Mouse (Mus musculus): Measurements from ENCODE around the gene Zmiz1. TPM values are rescaled to one million over a fixed set of nuclear protein-coding genes. Genes with fewer than 3 reads are reported as not detected.

Zmiz1 gene
- polyA plus RNA-seq (2015; fragmentation: Nextera tagmentation; extraction: Ambion mirVana), result 57.2 and 66.2 TPM in 2 replicates

GRCm38 (mm10) chr14:25459016-25459393 is at the start of gene Zmiz1:
Zmiz1 (plus strand) TSS chr14:25459185.
- Histone ChIP-seq H3K4me1 (replicated peaks) (peaks cover 63% of the 10 kb centered on the region), H3K4me2 (peak within 1 kb of the TSS; percentile 99), H3K36me3 (no peaks in the 10 kb centered on the region), H3K9ac (peak within 1 kb of the TSS; percentile 100), H3K27me3 (0 out of 2 replicates have a peak, but pooled peaks cover 3% of the 10 kb centered on the region), H3K4me3 (peak within 1 kb of the TSS; percentile 100), H3K27ac (replicated peaks) (peak within 1 kb of the TSS; percentile 100), H3K9me3 (no peaks in the 10 kb centered on the region)
- WGBS, result under 1% methylated on average over 42 of the region's 42 CpGs
- ATAC-seq (ENCODE audit: low read depth), result peak; percentile 28

- Histone ChIP-seq H3K27me3 (no peaks in the 10 kb centered on the region), H3K9ac (no peak overlapping the region), H3K27ac (replicated peaks) (no peak overlapping the region), H3K4me3 (no peak overlapping the region), H3K9me3 (no peaks in the 10 kb centered on the region), H3K4me1 (replicated peaks) (peaks cover 7% of the 10 kb centered on the region; the same call in 1 of the 2 replicates), H3K4me2 (no peak overlapping the region), H3K36me3 (no peaks in the 10 kb centered on the region)
- WGBS, result 81% methylated on average over 9 of the region's 9 CpGs
- ATAC-seq (ENCODE audit: low read depth), result no peak
Observed at GRCm38 (mm10) chr14:25411848-25412527, 47.0 kb upstream of the Zmiz1 start.

GRCm38 (mm10) chr14:25412811-25413210 is 46.2 kb upstream of the Zmiz1 start:
- Histone ChIP-seq H3K27me3 (no peaks in the 10 kb centered on the region), H3K4me3 (no peak overlapping the region), H3K9me3 (no peaks in the 10 kb centered on the region), H3K36me3 (no peaks in the 10 kb centered on the region), H3K4me1 (replicated peaks) (no peaks in the 10 kb centered on the region), H3K9ac (no peak overlapping the region), H3K4me2 (no peak overlapping the region), H3K27ac (replicated peaks) (no peak overlapping the region)
- ATAC-seq (ENCODE audit: low read depth), result no peak
- WGBS, result 97% methylated on average over 10 of the region's 10 CpGs

GRCm38 (mm10) chr14:25413510-25413909 is 45.5 kb upstream of the Zmiz1 start:
- no peaks in the 10 kb centered on the region for H3K36me3 ChIP-seq
- no peaks in the 10 kb centered on the region for H3K9me3 ChIP-seq
- no peaks in the 10 kb centered on the region for H3K27me3 ChIP-seq
- H3K4me3 ChIP-seq, result no peak overlapping the region
- WGBS, result 82% methylated on average over 3 of the region's 3 CpGs
- no peak for ATAC-seq (ENCODE audit: low read depth)
- H3K27ac ChIP-seq (replicated peaks), result no peak overlapping the region
- H3K4me2 ChIP-seq, result no peak overlapping the region
- no peaks in the 10 kb centered on the region for H3K4me1 ChIP-seq (replicated peaks)
- no peak overlapping the region for H3K9ac ChIP-seq

- Histone ChIP-seq H3K4me1 (replicated peaks) (no peaks in the 10 kb centered on the region), H3K27me3 (no peaks in the 10 kb centered on the region), H3K27ac (replicated peaks) (no peak overlapping the region), H3K4me2 (no peak overlapping the region), H3K9me3 (no peaks in the 10 kb centered on the region), H3K36me3 (no peaks in the 10 kb centered on the region), H3K4me3 (no peak overlapping the region), H3K9ac (no peak overlapping the region)
- no peak for ATAC-seq (ENCODE audit: low read depth)
- 83% methylated on average over 4 of the region's 4 CpGs for WGBS
Observed at GRCm38 (mm10) chr14:25414115-25414514, 44.9 kb upstream of the Zmiz1 start.

- no peaks in the 10 kb centered on the region; the same call in 1 of the 2 replicates for H3K27me3 ChIP-seq
- H3K4me2 ChIP-seq, result no peak overlapping the region
- H3K4me3 ChIP-seq, result no peak overlapping the region
- H3K4me1 ChIP-seq (replicated peaks), result peaks cover 31% of the 10 kb centered on the region
- peak overlapping the region; percentile 94 for H3K27ac ChIP-seq (replicated peaks)
- no peaks in the 10 kb centered on the region for H3K9me3 ChIP-seq
- ATAC-seq (ENCODE audit: low read depth), result no peak
- H3K36me3 ChIP-seq, result no peaks in the 10 kb centered on the region
- 79% methylated on average over 7 of the region's 7 CpGs for WGBS
- no peak overlapping the region for H3K9ac ChIP-seq
Observed at GRCm38 (mm10) chr14:25420001-25420690, 38.8 kb upstream of the Zmiz1 start.

GRCm38 (mm10) chr14:25420987-25421386 is 38.0 kb upstream of the Zmiz1 start:
- Histone ChIP-seq H3K27me3 (no peaks in the 10 kb centered on the region; the same call in 1 of the 2 replicates), H3K36me3 (no peaks in the 10 kb centered on the region), H3K27ac (replicated peaks) (peak overlapping the region; percentile 94), H3K9me3 (no peaks in the 10 kb centered on the region), H3K4me1 (replicated peaks) (peaks cover 31% of the 10 kb centered on the region), H3K4me3 (no peak overlapping the region), H3K9ac (peak overlapping the region; percentile 41), H3K4me2 (no peak overlapping the region)
- peak; percentile 58 for ATAC-seq (ENCODE audit: low read depth)
- WGBS, result 81% methylated on average over 1 of the region's 1 CpGs

- H3K4me3 ChIP-seq, result no peak overlapping the region
- peaks cover 31% of the 10 kb centered on the region for H3K4me1 ChIP-seq (replicated peaks)
- peak overlapping the region; percentile 94 for H3K27ac ChIP-seq (replicated peaks)
- peak overlapping the region; percentile 41 for H3K9ac ChIP-seq
- H3K4me2 ChIP-seq, result no peak overlapping the region
- H3K9me3 ChIP-seq, result no peaks in the 10 kb centered on the region
- no peaks in the 10 kb centered on the region for H3K36me3 ChIP-seq
- peak; percentile 91 for ATAC-seq (ENCODE audit: low read depth)
- WGBS, result 26% methylated on average over 13 of the region's 13 CpGs
- H3K27me3 ChIP-seq, result no peaks in the 10 kb centered on the region; the same call in 1 of the 2 replicates
Observed at GRCm38 (mm10) chr14:25421596-25422001, 37.4 kb upstream of the Zmiz1 start.

GRCm38 (mm10) chr14:25422946-25423345 is 36.0 kb upstream of the Zmiz1 start:
- H3K4me2 ChIP-seq, result no peak overlapping the region
- H3K36me3 ChIP-seq, result no peaks in the 10 kb centered on the region
- no peak overlapping the region for H3K27ac ChIP-seq (replicated peaks)
- H3K4me3 ChIP-seq, result no peak overlapping the region
- no peaks in the 10 kb centered on the region for H3K9me3 ChIP-seq
- H3K27me3 ChIP-seq, result no peaks in the 10 kb centered on the region; the same call in 1 of the 2 replicates
- peaks cover 31% of the 10 kb centered on the region for H3K4me1 ChIP-seq (replicated peaks)
- WGBS, result 93% methylated on average over 1 of the region's 1 CpGs
- ATAC-seq (ENCODE audit: low read depth), result no peak
- no peak overlapping the region for H3K9ac ChIP-seq

- Histone ChIP-seq H3K4me1 (replicated peaks) (peaks cover 31% of the 10 kb centered on the region), H3K9me3 (no peaks in the 10 kb centered on the region), H3K27me3 (no peaks in the 10 kb centered on the region; the same call in 1 of the 2 replicates), H3K27ac (replicated peaks) (no peak overlapping the region), H3K4me2 (no peak overlapping the region), H3K9ac (no peak overlapping the region), H3K4me3 (no peak overlapping the region), H3K36me3 (no peaks in the 10 kb centered on the region)
- WGBS, result 77% methylated on average over 7 of the region's 7 CpGs
- ATAC-seq (ENCODE audit: low read depth), result no peak
Observed at GRCm38 (mm10) chr14:25423721-25424443, 35.1 kb upstream of the Zmiz1 start.

- Histone ChIP-seq H3K27me3 (0 out of 2 replicates have a peak, but pooled peaks cover 5% of the 10 kb centered on the region), H3K36me3 (no peaks in the 10 kb centered on the region)
- ATAC-seq (ENCODE audit: low read depth), result no peak
Observed at GRCm38 (mm10) chr14:25438255-25438654, 20.7 kb upstream of the Zmiz1 start.

GRCm38 (mm10) chr14:25440116-25440515 is 18.9 kb upstream of the Zmiz1 start:
- H3K27ac ChIP-seq (replicated peaks), result no peak overlapping the region
- WGBS, result 9% methylated on average over 1 of the region's 1 CpGs
- ATAC-seq (ENCODE audit: low read depth), result no peak

More at GRCm38 (mm10) chr14:25438255-25438654, 20.7 kb upstream of the Zmiz1 start:
- Histone ChIP-seq H3K4me3 (no peak overlapping the region), H3K9me3 (no peaks in the 10 kb centered on the region), H3K4me1 (replicated peaks) (no peaks in the 10 kb centered on the region), H3K27ac (replicated peaks) (no peak overlapping the region), H3K9ac (no peak overlapping the region), H3K4me2 (no peak overlapping the region)

More at GRCm38 (mm10) chr14:25440116-25440515, 18.9 kb upstream of the Zmiz1 start:
- H3K36me3 ChIP-seq, result no peaks in the 10 kb centered on the region
- H3K4me1 ChIP-seq (replicated peaks), result 0 out of 2 replicates have a peak, but pooled peaks cover under 1% of the 10 kb centered on the region
- H3K27me3 ChIP-seq, result 0 out of 2 replicates have a peak, but pooled peaks cover 5% of the 10 kb centered on the region
- no peaks in the 10 kb centered on the region for H3K9me3 ChIP-seq
- H3K4me2 ChIP-seq, result no peak overlapping the region
- H3K4me3 ChIP-seq, result no peak overlapping the region
- no peak overlapping the region for H3K9ac ChIP-seq

Data from neural tube, embryonic 13.5 days (tissue).